Mouse (Mus musculus): ENCODE results near the gene Gfap.

- TF ChIP-seq CTCF (IDR thresholded peaks at IDR 0.05; ENCODE audit: low read depth, low read length) (0 out of 2 replicates have a peak, but pooled peaks have one; percentile 4), GATA1 (IDR thresholded peaks at IDR 0.05; ENCODE audit: borderline replicate concordance, low read length) (no peak), TAL1 (conservative IDR thresholded peaks at IDR 0.05; ENCODE audit: low read depth, low read length) (no peak), POLR2AphosphoS5 (IDR thresholded peaks at IDR 0.05; ENCODE audit: insufficient replicate concordance, low read depth, low read length) (no peak)
These were observed 36.4 kb downstream of the Gfap start for GRCm38 (mm10) chr11:102864272-102864671.
